Mouse (Mus musculus) heart, postnatal 0 days (tissue): Measurements from ENCODE around the gene Abca14.

Experiments
- CTCF ChIP-seq: IDR thresholded peaks from 2 replicates; pipeline ENCODE4 v1.5.1; 2016; ENCODE audit warnings: antibody characterized with exemption, control low read depth, low read depth
- EP300 ChIP-seq: IDR thresholded peaks from 2 replicates; pipeline ENCODE4 v1.6.1; 2016; ENCODE audit warnings: antibody characterized with exemption, low read depth

DNA sequence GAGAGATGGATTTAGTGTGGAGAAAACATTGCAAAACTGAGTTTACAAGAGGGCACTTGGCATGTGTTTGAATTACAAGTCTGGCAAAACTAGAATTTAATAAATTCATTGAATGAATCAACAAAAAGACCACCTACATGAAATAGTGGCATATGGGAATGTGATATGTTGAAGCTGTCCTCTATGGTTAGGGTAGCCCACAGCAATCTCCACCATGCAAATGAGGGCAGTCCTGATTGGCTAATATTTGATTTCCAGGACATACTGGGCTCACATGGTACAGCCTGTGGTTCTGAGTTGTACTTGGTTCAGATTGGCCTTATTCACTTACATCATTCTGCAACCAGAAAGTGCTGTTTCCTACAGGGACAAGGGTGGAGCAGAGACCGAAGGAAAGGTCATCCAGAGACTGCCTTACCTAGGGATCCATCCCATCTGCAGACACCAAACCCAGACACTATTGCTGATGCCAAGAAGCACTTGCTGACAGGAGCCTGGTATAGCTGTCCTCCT, 31.5 kb upstream of the Abca14 start:
- TF ChIP-seq EP300 (no peak), CTCF (no peak)
